Mouse (Mus musculus) mesoderm, embryonic 11.5 days (tissue): ENCODE measurements around the gene Scd1.
"Not testable (repeated sequence)": the region's sequence is repeated elsewhere in the genome, so short reads cannot be mapped to it uniquely, and the experiment has no call there.

Experiments used
- DNase-seq: peaks from one replicate; pipeline ENCODE4 v3.0.0-alpha.2; 2012; ENCODE audit warnings: low read depth, low spot score

Scd1 gene

DNA sequence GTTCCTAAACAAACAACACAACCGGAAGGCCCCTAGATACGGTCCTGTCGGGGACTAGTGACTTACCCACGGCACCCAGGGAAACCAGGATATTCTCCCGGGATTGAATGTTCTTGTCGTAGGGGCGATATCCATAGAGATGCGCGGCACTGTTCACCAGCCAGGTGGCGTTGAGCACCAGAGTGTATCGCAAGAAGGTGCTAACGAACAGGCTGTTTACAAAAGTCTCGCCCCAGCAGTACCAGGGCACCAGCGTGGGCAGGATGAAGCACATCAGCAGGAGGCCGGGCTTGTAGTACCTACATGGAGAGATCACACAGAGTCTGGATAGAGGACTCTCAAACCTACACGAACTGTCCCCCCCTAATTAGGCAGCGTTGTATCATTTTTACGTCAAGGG, 7.6 kb downstream of the Scd1 start:
- no peak for DNase-seq

DNA sequence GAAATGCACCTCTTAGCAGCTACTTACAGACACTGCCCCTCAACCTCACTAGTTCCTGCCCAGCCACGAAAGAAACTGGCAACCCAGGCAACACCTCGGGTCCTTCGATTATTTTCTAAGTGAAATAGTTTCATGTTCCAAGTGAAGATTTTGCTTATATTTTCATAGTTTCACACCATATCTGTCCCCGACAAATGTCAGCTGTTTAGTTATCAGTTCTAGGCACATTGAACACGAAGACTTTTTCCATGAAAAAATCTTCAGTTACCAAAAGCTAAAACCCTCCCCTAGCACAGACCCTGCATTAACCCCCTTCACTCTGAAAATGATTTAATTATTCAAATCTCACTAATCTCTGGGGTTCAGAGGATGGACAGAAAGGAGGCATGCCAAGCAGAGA, 10.9 kb downstream of the Scd1 start:
- no peak for DNase-seq

DNA sequence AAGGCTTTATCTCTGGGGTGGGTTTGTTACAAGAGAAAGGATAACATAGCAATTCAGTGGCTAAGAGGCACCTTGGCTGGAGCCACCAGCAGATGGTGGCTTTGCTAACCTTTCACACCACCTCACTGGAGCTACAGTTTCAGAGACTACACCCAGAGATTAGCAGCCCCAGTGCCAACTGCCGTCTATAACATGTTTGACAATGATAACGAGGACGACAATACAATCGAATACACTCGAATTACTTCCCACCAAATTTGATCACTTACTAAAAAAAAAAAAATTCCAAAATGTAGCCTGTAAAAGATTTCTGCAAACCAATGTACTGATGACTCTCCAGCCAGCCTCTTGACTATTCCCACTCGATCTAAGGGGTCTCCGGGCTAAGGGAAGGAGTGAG, 12.7 kb downstream of the Scd1 start:
- no peak for DNase-seq

DNA sequence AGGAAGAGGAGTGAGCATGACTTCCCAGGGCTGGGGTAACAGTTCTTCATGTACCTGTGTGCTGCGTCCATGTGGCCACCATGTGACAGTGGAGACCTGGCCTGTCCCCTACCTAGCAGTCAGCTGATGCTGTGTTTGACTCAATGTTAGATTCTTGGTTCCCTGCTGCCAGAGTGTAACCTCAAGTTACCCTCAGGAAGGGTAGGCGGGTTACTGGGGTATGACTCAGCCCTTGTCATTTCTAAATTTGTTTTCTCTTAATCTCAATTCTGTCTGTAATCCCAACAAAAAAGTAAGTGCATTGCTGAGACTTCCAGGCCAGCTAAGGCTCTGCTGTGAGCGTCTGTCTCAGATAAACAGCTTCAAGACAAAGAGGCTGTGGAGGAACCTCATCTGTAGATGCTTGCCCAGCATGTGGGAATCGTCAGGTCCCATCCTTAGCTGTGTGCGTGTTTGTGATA, 13.7 kb downstream of the Scd1 start:
- no peak for DNase-seq

DNA sequence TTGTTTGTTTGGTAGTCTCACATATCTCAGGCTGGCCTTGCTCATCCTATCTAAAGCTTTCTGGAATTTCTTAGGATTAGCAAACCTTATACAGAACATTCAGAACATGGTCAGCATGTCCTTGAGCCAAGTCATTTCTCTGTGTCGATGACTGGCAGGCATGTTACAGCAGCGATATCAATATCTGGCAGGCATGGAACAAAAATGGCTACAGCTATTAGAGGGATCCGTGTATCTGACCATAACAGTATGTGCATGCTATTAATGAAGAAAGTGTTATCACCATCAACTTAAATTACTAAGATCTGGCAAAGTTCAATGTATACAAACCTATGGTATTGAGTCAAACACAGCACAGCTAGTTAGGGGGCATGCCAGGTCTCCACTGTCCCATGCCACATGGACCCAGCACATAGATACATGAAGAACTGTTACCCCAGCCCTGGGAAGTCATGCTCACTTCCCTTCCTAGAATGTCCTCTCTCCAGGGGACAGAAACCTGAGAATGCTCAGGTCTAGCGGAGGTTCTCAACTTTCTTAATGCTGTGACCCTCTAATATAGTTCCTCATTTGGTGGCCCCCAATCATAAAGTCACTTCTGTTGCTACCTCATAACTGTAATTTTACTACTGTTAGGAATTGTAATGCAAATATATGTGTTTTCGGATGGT, 15.2 kb downstream of the Scd1 start:
- DNase-seq, result no peak

DNA sequence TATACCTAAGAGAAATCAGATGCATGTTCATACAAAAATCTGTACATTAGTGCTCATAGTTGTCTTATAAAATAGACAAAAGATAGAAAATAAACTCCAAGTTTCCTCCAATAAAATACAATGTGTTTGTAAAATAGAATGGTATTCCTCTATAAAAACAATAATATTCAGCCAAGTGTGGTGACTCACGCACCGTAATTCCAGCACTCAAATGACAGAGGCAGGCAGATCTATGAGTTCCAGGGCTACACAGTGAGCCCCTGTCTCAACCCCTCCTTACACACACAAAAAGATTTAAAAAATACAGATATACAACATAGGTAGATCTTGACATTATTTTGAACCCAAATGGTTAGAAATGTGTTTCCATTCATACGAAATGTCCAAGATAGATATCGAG, 15.8 kb downstream of the Scd1 start:
- DNase-seq, result no peak

DNA sequence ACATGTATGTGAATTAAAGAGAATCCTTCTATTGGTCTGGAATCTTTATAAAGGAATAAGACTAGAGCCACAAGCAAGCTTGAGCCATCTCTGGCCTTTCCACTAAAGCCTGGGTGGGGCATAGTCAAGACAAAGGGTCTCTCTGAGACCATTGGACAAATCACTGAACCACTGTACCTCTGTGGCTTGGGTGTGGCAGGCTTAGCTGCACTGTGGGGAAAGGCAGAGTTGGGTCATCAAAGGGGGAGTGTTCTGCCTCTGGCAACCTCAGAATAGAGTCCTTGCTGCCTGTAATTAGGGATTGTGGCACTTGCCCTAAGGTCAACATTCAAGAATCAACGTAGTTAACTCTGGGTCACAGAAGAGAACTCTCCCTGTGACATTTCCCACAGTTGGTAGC, 18.2 kb downstream of the Scd1 start:
- no peak for DNase-seq

DNA sequence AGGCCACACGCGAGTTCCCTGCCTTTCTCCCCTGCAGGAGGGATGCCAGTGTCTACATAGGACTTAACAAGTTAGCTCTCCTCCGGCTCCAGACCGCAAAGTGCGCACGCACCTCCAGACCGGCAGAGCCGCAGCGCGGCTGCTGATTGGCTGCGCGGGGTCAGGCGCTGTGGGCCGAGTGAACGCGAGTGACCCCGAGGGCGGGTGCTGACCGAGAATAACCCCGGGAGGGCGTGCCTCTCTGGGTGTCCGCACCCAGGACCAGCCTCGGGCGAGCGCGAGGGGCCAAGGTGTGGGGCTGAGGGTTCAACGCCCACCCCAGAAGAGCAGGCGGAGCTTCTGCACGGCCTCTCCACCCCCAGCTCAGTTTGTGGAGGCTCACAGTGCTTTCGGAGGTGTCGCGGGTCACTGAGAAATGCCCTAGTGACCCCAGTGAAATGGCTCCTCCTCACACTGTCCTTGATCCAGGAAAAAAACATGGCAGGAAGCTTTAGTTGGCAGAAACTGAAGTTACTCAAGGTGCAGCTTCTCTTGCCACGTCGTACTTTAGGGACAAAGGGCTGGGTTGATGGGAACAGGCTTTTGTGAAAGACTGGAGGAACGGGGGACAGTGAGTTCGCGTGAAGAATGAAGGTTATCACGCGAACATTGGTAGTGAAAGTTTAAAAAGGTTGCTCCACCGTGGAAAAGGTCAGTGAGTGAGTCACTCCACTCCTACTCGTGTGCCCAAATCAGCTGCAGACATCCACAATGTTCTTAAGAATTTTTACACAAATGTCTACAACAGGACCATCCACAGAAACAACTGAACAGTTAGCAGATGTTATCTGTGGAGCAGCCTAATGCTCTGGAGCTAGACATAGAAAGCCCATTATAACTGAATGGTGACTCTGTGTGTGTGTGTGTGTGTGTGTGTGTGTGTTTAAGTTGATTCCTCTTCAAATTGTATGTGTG, 18.9 kb downstream of the Scd1 start:
- peak; percentile 95 for DNase-seq

DNA sequence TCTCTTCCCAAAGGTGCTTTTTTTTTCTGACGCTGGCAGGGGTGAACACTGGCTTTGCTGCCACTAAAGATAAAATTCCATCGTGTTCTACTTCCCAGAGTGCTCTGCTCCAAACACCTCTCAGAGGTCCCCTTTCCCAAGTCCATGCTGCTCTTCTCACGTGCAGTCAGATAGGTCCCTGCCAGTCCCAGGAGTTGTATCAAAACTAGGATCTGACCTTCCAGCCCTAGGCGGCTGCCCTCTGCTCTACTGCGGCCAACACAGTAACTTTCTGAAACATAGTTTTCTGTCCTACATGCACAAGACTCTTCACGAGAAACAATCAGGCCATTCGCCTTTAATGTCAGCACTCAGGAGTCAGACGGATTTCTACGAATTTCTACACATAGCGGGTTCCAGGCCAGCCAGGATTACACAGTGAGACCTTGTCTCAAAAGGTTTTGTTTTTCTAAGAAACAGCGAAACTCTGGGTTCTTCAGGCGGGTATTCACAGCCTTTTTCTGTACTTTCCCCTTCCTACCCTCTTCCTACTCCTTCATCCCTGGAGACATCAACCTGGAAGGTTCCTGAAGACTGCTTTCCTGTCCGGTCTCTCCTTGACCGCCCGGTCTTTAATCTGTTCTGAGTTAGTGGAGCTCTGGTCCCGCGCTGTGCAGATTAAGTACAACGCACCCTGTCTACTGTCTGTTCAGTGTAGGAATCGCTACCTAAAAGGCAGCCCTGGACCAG, 19.8 kb downstream of the Scd1 start:
- DNase-seq, result no peak

DNA sequence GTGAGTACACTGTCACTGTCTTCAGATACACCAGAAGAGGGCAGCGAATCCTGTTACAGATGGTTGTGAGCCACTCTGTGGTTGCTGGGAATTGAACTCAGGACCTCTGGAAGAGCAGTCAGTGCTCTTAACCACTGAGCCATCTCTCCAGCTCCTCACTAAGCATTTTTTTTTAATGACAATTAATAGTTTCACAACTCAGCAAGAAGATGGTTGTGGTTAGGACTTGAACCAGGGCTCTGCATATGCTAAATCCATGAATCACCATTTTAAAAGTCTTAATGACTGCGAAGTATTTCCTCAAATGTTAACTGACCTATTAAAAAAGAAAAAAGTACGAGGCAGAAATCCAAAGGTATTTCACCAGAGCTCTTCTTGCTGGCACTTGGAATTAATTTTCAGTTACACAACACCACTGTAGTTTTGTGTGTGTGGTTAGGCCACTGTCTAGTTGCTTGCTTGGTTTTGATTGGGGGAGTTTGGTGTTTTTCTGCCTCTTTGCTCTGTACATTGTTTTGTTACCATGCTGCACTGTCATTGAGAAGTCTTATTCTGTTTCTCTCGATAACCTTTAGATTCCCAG, 20.5 kb downstream of the Scd1 start:
- no peak for DNase-seq

DNA sequence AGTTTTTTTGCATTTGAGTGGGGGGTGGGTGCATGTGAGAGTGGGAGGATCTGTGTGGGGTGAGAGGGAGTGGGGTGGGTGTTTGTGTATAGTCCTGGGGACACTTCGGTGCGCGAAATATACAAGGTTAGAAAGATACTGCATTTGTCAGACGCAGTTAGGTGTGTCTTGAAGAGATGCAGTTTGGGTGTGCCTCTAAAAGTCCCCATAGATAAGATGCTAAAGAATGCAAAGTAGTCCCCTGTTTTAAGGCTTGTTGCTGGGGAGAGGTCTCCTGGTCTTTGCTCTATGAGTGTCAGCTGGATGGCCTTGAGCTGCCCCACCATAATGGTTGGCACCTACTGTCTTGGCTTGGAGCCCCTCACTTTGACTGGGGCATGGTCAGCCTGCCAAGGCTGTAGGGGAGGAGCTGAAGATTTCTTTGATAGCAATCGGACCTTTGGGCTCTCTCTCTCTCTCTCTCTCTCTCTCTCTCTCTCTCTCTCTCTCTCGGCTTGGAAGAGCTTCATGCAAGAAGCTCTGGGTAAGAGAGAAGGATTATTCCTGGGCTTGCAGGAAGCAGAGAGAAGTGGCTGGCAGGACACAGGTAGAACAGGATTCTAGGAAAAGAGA, 21.7 kb downstream of the Scd1 start:
- DNase-seq, result no peak

DNA sequence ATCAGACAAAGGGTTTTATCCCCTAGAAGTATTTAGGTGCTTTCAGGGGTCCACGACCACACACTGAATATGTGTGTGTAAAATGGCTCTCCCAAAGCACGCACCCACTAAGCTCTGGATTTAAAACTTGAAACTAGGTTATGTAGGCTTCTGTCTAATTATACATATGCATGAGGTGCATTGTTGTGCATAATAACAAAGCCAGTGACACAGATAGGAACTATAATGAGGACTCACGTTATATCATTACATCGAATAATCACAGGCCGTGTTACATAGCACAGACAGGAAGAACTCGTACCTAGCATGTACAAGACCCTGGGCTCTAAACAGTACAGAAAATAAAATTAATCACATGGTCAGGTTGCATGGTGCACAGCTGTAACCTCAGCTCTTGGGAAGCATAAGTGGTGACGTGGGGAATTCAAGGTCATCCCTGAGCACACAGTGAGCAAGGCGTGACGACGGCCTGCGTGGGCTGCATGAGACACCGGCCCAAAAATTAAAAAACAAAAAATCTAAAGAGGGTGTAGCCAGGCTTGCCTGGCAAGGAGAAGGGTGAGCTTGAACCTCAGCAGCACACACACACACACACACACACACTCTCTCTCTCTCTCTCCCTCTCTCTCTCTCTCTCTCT, 24.9 kb downstream of the Scd1 start:
- no peak for DNase-seq

DNA sequence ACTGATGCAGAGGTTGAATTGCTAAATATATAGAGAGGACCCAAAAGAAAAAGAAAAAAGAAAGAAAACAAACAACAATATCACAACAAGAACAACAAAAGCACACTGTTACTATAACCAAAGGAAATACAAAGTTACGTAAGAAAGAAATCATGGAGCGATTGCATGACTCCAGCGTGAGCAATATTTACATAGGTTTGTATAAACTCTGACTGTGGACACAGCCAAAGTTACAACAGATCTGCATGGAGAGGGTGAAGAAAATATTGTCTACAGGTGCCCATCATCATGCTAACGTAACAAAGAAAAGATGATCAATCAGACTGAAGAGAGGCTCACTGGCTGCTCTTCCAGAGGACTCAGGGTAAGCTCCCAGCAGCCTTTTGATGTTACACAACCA, 27.6 kb downstream of the Scd1 start:
- no peak for DNase-seq

DNA sequence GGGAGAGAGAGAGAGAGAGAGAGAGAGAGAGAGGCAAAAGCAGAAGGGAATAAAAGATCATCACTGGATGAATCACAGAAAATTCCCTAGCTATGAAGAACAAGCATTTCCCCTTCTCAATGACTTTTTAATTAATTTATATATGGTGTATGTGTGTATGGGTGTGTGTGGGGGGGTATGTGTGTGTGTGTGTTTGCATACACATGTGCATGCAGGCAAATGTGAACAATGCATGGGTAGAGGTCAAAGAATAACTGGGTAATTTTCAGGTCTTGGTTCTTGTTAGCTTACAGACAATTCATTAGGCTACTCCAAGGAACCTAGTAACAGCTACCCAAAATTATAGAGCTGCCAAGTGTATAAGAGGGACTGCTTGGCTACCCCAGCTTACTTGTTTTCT, 28.6 kb downstream of the Scd1 start:
- no peak for DNase-seq

DNA sequence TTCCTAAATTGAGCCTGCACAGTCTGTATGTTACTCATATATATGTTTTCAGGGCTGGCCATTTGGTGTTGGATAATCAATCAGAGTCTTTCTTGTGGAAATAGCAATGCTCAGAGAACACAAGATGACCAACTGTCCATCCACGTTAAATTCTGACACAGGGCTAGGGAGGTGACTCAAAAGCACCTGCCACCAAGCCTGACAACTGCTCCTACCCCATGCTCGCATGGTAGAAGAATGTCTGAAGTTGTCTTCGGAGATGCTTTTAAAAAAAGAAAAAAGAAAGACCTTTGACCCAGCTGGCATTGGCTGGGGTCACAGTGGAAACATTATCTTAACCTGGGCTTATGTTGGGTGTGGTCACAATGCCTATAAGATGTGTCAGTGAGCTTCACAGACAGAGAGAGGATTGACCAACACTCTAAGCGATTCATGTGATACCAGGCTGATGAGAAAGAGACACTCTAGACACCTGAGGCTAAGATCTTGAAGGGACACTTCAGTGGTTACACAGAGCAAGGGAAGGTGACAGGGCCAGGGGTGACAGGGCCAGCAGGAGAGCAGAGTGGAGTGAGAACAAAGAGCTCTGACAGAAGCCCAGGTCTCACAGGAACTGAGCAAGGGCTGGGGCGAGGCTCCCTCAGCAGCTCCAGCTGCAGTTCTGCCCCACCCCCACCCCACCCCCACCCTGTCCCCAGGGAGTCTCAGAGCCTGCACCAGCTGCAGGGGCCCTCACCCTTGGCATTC, 29.9 kb downstream of the Scd1 start:
- no peak for DNase-seq

DNA sequence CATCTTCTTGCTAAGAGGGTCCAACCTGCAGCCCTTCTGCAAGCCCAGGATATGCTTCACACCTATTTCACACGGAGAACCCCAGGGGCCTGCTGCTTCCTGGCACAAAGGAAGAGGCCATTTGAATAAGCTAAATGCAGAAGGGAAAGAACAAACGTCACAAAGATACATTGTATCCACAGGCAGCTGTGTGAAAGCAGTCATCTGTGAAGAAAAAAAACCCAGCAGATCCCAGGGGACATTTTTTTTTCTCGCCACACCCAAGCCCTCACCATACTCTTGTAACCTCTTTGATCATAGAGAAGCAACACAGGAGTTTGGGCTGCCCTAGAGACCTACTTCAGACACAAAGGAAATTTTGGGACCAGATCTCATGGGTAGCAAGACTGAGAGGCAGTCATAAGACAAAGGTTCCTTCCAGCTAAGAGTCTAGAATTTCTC, 31.1 kb downstream of the Scd1 start:
- no peak for DNase-seq

DNA sequence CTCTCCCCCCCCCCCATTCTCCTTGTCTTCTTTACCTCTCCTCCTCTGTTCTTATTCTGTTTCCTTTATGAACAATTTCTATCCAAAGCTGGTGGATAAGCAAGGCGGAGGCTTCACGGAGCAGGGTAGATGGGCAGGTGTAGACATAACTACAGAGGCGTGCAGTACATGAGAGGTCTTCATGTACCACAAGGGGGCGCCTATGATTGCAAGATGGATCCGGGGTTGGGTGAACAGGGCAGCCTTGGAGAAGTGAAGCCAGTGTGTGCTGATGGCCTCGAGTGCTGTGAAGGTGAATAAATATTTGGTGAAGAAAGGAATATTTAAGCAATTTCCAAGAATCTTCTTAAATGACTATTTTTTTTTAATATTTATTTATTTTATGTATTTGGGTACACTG, 34.7 kb downstream of the Scd1 start:
- peak; percentile 79 for DNase-seq

DNA sequence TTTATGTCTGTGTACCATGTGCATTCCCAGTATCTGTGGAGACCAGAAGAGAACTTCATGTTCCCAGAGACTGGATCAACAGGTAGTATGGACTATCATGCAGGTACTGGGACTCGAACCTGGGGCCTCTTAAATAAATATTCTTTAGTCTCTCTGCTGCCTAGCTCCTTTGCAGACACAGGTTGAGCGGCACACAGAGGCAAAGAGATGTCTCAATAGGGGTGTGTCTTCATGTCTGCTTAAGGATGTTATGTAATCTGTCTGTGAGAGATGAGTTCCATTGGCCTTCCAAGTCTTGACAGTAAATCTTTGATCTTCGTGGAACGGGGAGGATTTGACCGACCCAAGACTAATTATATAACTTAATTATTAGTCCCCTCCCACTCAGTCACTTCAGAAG, 37.4 kb downstream of the Scd1 start:
- DNase-seq, result no peak

DNA sequence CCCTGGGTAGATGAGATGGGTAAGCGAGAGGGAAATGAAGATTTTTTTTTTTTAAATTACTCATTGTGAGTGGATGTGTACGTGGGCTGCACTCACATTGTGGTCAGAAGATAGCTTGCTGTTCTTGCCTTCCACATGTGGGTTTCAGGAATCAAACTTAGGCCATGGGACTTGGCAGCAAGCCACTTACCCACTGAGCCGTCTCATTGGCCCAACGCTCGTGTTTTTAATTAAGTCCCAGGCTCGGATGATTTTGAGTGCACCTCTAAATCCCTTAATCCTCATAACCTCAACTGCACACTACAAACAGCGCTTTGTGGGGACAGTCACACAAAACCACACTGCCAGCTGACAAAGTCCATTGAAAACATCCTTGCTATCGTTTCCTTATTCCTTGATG, 38.3 kb downstream of the Scd1 start:
- DNase-seq, result no peak

DNA sequence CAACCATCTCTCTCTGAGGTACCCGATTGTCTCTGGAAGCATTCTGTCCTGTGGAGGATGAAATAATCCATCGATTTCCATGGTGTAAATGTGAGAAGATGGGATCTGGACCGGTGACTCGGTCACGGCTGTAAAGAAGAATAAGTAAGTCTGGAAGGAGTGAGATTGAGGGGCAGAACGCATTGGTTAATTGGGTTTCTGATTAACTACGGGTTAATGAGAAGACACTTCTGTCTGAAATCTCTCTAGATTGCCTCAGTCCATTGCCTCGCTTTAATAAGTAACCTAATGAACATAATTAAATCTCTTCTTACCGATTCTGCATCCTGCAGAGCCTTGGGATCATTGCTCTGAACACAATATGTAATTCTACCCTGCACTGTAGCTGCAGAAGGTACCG, 40.6 kb downstream of the Scd1 start:
- DNase-seq, result not testable (repeated sequence)
